Mouse (Mus musculus) lung, postnatal 4 days (tissue): Measurements from ENCODE around the gene Barhl2.

ENCODE experiments used
- DNase-seq, 2 experiments: peaks; one replicate each; pipeline ENCODE4 v3.0.0; 2021

Gene Barhl2

GRCm38 (mm10) chr5:106457986-106458476 is at the start of gene Barhl2:
TSS of gene Barhl2 (minus strand) at chr5:106458166.
- peak in 1 of 2 experiments; percentile 22 for DNase-seq

GRCm38 (mm10) chr5:106506061-106506460 is 48.1 kb upstream of the Barhl2 start:
- no peak for DNase-seq

- DNase-seq, result no peak
These were observed 44.9 kb upstream of the Barhl2 start for GRCm38 (mm10) chr5:106502684-106503545.

- no peak for DNase-seq
These were observed 44.3 kb upstream of the Barhl2 start for GRCm38 (mm10) chr5:106502271-106502670.

- no peak for DNase-seq
These were observed 33.8 kb upstream of the Barhl2 start for GRCm38 (mm10) chr5:106491771-106492170.

- DNase-seq, result no peak
These were observed 14.1 kb upstream of the Barhl2 start for GRCm38 (mm10) chr5:106472105-106472500.

- no peak for DNase-seq
These were observed 13.5 kb upstream of the Barhl2 start for GRCm38 (mm10) chr5:106471235-106472104.

GRCm38 (mm10) chr5:106465129-106465790 is 7.3 kb upstream of the Barhl2 start:
- no peak for DNase-seq

GRCm38 (mm10) chr5:106464336-106465128 is 6.6 kb upstream of the Barhl2 start:
- no peak for DNase-seq

GRCm38 (mm10) chr5:106463661-106464191 is 5.8 kb upstream of the Barhl2 start:
- peak in 1 of 2 experiments; percentile 23 for DNase-seq

GRCm38 (mm10) chr5:106461913-106462312 is 3.9 kb upstream of the Barhl2 start:
- peak; percentile 32 to 47 for DNase-seq

GRCm38 (mm10) chr5:106461431-106461830 is 3.5 kb upstream of the Barhl2 start:
- no peak for DNase-seq

GRCm38 (mm10) chr5:106460535-106460934 is 2.6 kb upstream of the Barhl2 start:
- DNase-seq, result no peak

GRCm38 (mm10) chr5:106460001-106460511 is 2.1 kb upstream of the Barhl2 start:
- peak in 1 of 2 experiments; percentile 22 for DNase-seq

- DNase-seq, result peak in 1 of 2 experiments; percentile 31
These were observed 1.2 kb upstream of the Barhl2 start for GRCm38 (mm10) chr5:106459120-106459641.

GRCm38 (mm10) chr5:106458477-106459119 is 632 bp upstream of the Barhl2 start:
- peak in 1 of 2 experiments; percentile 27 for DNase-seq

GRCm38 (mm10) chr5:106457111-106457925 is 648 bp downstream of the Barhl2 start:
- peak in 1 of 2 experiments; percentile 30 for DNase-seq

- no peak for DNase-seq
These were observed 2.0 kb downstream of the Barhl2 start for GRCm38 (mm10) chr5:106455984-106456383.

GRCm38 (mm10) chr5:106455106-106455920 is 2.7 kb downstream of the Barhl2 start:
- no peak for DNase-seq
